Comparison of ENCODE assay signal across 15 mouse cellular contexts in genomic region chr12:80018086-80018485, GRCm38 (mm10).
DNase-seq lines count a peak whose midpoint lies in the region; ATAC-seq and TF ChIP-seq lines count a peak whose summit lies in the region.
"Had no signal": no experiment of that assay in that cellular context is flagged by ENCODE, and none has a peak within 500 bp of the region (broad histone marks: within the 10 kb centered on the region; RNA-seq: fewer than 3 reads in every experiment).

No protein-coding gene starts in this region.

- TF ChIP-seq EP300 in heart, postnatal 0 days (IDR thresholded peaks at IDR 0.05; ENCODE audit: low read depth), result no peak

- no peak overlapping the region for H3K4me3 ChIP-seq in embryonic facial prominence, embryonic 13.5 days
- no peak overlapping the region for H3K4me3 ChIP-seq in heart, postnatal 0 days (ENCODE audit: low read depth, low read length)
- no peak overlapping the region for H3K4me3 ChIP-seq in intestine, embryonic 15.5 days (replicated peaks)
- H3K4me3 ChIP-seq: midbrain, embryonic 12.5 days had no signal

- no peak for ATAC-seq in embryonic facial prominence, embryonic 13.5 days (ENCODE audit: insufficient number of reproducible peaks, insufficient read depth, low FRiP score, low TSS enrichment, low read depth)
- no peak for ATAC-seq in heart, postnatal 0 days (ENCODE audit: insufficient read depth, low read depth)
- ATAC-seq in intestine, embryonic 15.5 days, result no peak
- ATAC-seq: forebrain, postnatal 0 days had no signal

- intact Hi-C loops in heart, postnatal 36 days (cut with DNase I), result no loop called here

- WGBS in embryonic facial prominence, embryonic 13.5 days, result 67% methylated on average over 8 of the region's 8 CpGs
- whole genome bisulfite sequencing in heart, postnatal 0 days, result 28% methylated on average over 8 of the region's 8 CpGs
- 86% methylated on average over 8 of the region's 8 CpGs for WGBS in intestine, embryonic 15.5 days

- peak overlapping the region; percentile 32; the same call in 1 of the 2 replicates for H3K9ac ChIP-seq in embryonic facial prominence, embryonic 13.5 days
- H3K9ac ChIP-seq in heart, postnatal 0 days (replicated peaks; ENCODE audit: low read depth, low read length), result no peak overlapping the region
- H3K9ac ChIP-seq in intestine, embryonic 15.5 days, result no peak overlapping the region
- H3K9ac ChIP-seq: forebrain, postnatal 0 days; liver, embryonic 14.5 days; midbrain, embryonic 12.5 days had no signal

- TF ChIP-seq CTCF in heart, postnatal 0 days (IDR thresholded peaks at IDR 0.05; ENCODE audit: low read depth), result no peak

- H3K9me3 ChIP-seq in embryonic facial prominence, embryonic 13.5 days, result no peaks in the 10 kb centered on the region
- no peaks in the 10 kb centered on the region for H3K9me3 ChIP-seq in heart, postnatal 0 days (replicated peaks; ENCODE audit: control insufficient read depth, low read length)
- H3K9me3 ChIP-seq in intestine, embryonic 15.5 days, result no peaks in the 10 kb centered on the region
- H3K9me3 ChIP-seq: midbrain, embryonic 12.5 days had no signal

- peak; percentile 45 to 62 for DNase-seq in heart, adult 18-20 months
- DNase-seq in heart, postnatal 36 days, result no peak
- no peak for DNase-seq in heart, postnatal 0 days (ENCODE audit: low spot score)
- peak; percentile 51 for DNase-seq in lung, postnatal 10 days
- no peak for DNase-seq in right cerebral cortex, postnatal 10 days (ENCODE audit: low spot score in 2 of 2)
- no peak for DNase-seq in left cerebral cortex, adult 9 months (ENCODE audit: low spot score in 2 of 2)
- DNase-seq: cerebellum, postnatal 14 days; forebrain, postnatal 0 days; kidney, postnatal 36 days; layer of hippocampus, postnatal 36 days; thymus, postnatal 4 days had no signal

- H3K4me1 ChIP-seq in embryonic facial prominence, embryonic 13.5 days, result peaks cover 76% of the 10 kb centered on the region
- H3K4me1 ChIP-seq in heart, postnatal 0 days (ENCODE audit: control insufficient read depth, insufficient read depth), result peaks cover 55% of the 10 kb centered on the region
- peaks cover 31% of the 10 kb centered on the region for H3K4me1 ChIP-seq in intestine, embryonic 15.5 days (replicated peaks)

- no peak overlapping the region for H3K4me2 ChIP-seq in embryonic facial prominence, embryonic 13.5 days
- H3K4me2 ChIP-seq in heart, postnatal 0 days (ENCODE audit: low read depth, low read length), result no peak overlapping the region
- no peak overlapping the region for H3K4me2 ChIP-seq in intestine, embryonic 15.5 days (replicated peaks)
- H3K4me2 ChIP-seq: midbrain, embryonic 12.5 days had no signal

- peak overlapping the region; percentile 97 for H3K27ac ChIP-seq in embryonic facial prominence, embryonic 13.5 days
- H3K27ac ChIP-seq in heart, postnatal 0 days (ENCODE audit: low read depth), result peak overlapping the region; percentile 53
- no peak overlapping the region for H3K27ac ChIP-seq in intestine, embryonic 15.5 days
- H3K27ac ChIP-seq: liver, embryonic 14.5 days; midbrain, embryonic 12.5 days had no signal

- no peaks in the 10 kb centered on the region for H3K36me3 ChIP-seq in embryonic facial prominence, embryonic 13.5 days
- H3K36me3 ChIP-seq in heart, postnatal 0 days (replicated peaks; ENCODE audit: control insufficient read depth, insufficient read depth, low read length), result no peaks in the 10 kb centered on the region
- H3K36me3 ChIP-seq in intestine, embryonic 15.5 days, result no peaks in the 10 kb centered on the region
- H3K36me3 ChIP-seq: midbrain, embryonic 12.5 days had no signal

- H3K27me3 ChIP-seq in embryonic facial prominence, embryonic 13.5 days, result no peaks in the 10 kb centered on the region
- no peaks in the 10 kb centered on the region for H3K27me3 ChIP-seq in heart, postnatal 0 days (ENCODE audit: control insufficient read depth, insufficient read depth, low read length)
- H3K27me3 ChIP-seq in intestine, embryonic 15.5 days (replicated peaks), result no peaks in the 10 kb centered on the region

Comparison
In these comparisons a context has a peak if more than half of its experiments do, and no peak if none do; other contexts are left out.
1. DNase-seq: peak in heart, adult 18-20 months (2 of 2) and lung, postnatal 10 days (single experiment); none in heart, postnatal 36 days (0 of 2), heart, postnatal 0 days (single experiment), right cerebral cortex, postnatal 10 days (0 of 2) and left cerebral cortex, adult 9 months (0 of 2).